Mouse (Mus musculus): Measurements from ENCODE around the gene Recql.

DNA sequence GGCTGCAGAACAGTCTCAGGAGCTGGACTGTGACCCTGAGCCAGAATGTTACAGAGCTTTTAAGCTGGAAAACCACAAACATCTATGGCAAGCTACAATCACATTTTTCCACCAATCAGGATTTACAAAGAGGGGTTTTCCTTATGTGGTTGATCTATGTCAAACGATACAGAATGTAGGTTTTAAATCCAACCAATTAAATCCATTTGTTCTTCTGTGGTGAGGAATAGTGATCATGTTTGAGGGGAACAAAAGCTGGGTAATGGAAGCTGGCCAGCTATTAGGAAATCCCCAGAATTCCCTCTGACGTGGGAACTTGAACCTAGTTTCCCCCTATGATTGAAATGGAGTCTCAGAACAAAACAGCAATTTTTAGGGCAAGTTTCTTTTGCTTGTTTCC lies 47.9 kb downstream of the Recql start:
- TF ChIP-seq POLR2A (IDR thresholded peaks at IDR 0.05; ENCODE audit: control insufficient read depth in 1 of 2, insufficient read depth in 1 of 2, low read depth in 1 of 2, low read length in 2 of 2, poor library complexity in 1 of 2), result no peak
- no peak for TF ChIP-seq CTCF (IDR thresholded peaks at IDR 0.05 in 2 of 3, conservative IDR thresholded peaks at IDR 0.05 in 1 of 3; ENCODE audit: control insufficient read depth in 1 of 3, insufficient read depth in 1 of 3, low read depth in 2 of 3, low read length in 3 of 3, poor library complexity in 1 of 3, severe bottlenecking in 1 of 3)
- no peak for TF ChIP-seq MAZ (IDR thresholded peaks at IDR 0.05; ENCODE audit: low read depth, low read length)
- no peak for TF ChIP-seq GATA1 (IDR thresholded peaks at IDR 0.05; ENCODE audit: low read depth, low read length)
- no peak for TF ChIP-seq ETS1 (IDR thresholded peaks at IDR 0.05; ENCODE audit: low read depth, low read length)

Data from MEL (cell line).